In the genomic region with DNA sequence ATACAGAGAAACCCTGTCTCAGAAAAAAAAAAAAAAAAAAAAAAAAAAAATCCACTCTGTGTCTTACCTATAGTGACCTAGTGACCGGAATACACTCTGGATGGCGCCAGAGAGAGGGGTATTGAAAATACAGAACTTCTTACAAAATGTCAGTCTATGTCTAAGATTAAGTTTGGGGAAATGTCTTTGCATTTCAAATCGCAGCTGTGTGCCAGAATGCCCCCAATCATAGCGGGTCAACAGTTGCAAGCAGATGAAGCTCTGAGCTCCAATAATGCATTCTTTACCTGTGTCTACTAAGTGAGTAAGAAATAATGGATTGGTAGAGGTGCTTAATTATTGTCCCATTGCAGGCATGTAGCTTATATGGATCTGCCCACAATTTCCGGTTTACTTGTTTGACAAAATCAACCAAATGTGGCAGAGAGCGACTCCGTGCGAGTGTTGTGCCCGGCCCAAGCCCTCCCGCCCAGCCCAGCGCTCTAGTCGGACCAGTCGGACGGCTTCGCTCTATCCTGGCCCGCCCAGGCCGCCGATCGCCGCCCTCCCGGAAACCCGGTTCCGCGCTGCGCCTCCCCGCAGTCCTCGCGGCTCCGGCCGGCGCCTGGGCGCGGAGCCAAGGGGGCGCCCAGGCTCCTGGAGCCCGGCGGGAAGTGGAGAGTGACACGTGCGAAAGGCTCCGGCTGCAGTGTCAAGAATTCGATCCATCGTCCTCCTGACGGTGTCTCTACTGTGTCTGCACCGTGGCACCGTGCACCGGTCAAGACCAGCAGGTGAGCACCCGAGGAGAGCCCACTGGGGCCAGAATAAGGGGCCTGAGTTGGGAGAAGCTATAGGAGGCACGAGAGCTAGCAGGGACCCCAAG, we compare ENCODE assay signal across 8 mouse cellular contexts. TPM values are rescaled to one million over a fixed set of nuclear protein-coding genes. Genes with fewer than 3 reads are reported as not detected.
A peak's percentile ranks its signal among the peaks of the same experiment; 100 is the strongest.
DNase-seq lines count a peak whose midpoint lies in the region; ATAC-seq and TF ChIP-seq lines count a peak whose summit lies in the region.

TSS of gene Psd4 (plus strand) at position 551 of the 865 bp plus-strand sequence.

- peak; percentile 92 for ATAC-seq in neural tube, embryonic 14.5 days (ENCODE audit: low read depth)

- H3K4me3 ChIP-seq in heart, adult 2 months, result peak within 1 kb of the TSS; percentile 38
- H3K4me3 ChIP-seq in lung, adult 2 months (replicated peaks; ENCODE audit: extremely low read depth, low read depth, low read length), result peak within 1 kb of the TSS; percentile 58
- H3K4me3 ChIP-seq in neural tube, embryonic 14.5 days (ENCODE audit: low read depth, low read length), result peak within 1 kb of the TSS; percentile 38

- H3K4me1 ChIP-seq in heart, adult 2 months (ENCODE audit: control insufficient read depth, insufficient read depth, low read length), result no peaks in the 10 kb centered on the region
- peaks cover 2% of the 10 kb centered on the region; the same call in 1 of the 2 replicates for H3K4me1 ChIP-seq in lung, adult 2 months (ENCODE audit: control insufficient read depth, insufficient read depth, low read length)
- H3K4me1 ChIP-seq in neural tube, embryonic 14.5 days (ENCODE audit: control insufficient read depth, insufficient read depth, low read length), result 0 out of 2 replicates have a peak, but pooled peaks cover 4% of the 10 kb centered on the region

- intact Hi-C loops in heart, adult 2 months (cut with DNase I), result no loop called here

- peak within 1 kb of the TSS; percentile 76 for H3K4me2 ChIP-seq in neural tube, embryonic 14.5 days (ENCODE audit: low read depth, low read length)

- H3K9me3 ChIP-seq in neural tube, embryonic 14.5 days (ENCODE audit: control insufficient read depth, low read length), result no peaks in the 10 kb centered on the region

- 4% methylated on average over 47 of the region's 47 CpGs for WGBS in heart, adult 2 months
- 3% methylated on average over 47 of the region's 47 CpGs for WGBS in lung, adult 2 months
- WGBS in neural tube, embryonic 14.5 days, result 5% methylated on average over 47 of the region's 47 CpGs

- H3K9ac ChIP-seq in heart, adult 2 months (ENCODE audit: low read depth, low read length), result no peak within 1 kb of the TSS
- H3K9ac ChIP-seq in neural tube, embryonic 14.5 days (replicated peaks; ENCODE audit: low read depth, low read length), result peak within 1 kb of the TSS; percentile 47

- peak; percentile 12 for DNase-seq in layer of hippocampus, adult 11-12 months (ENCODE audit: low spot score)
- no peak for DNase-seq in layer of hippocampus, adult 18-20 months (ENCODE audit: low spot score in 2 of 2)
- peak; percentile 27 for DNase-seq in embryo, embryonic 11.5 days (ENCODE audit: low read depth, low spot score)
- peak; percentile 74 to 79 for DNase-seq in heart, adult 2 months
- DNase-seq in kidney, adult 18-20 months, result peak; percentile 75
- peak; percentile 71 for DNase-seq in lung, adult 2 months
- peak; percentile 16 to 36 for DNase-seq in thymus, postnatal 10 days (ENCODE audit: low spot score in 2 of 2)

- no peak for TF ChIP-seq CTCF in heart, adult 2 months (IDR thresholded peaks at IDR 0.05)
- TF ChIP-seq CTCF in lung, adult 2 months (IDR thresholded peaks at IDR 0.05; ENCODE audit: insufficient read depth, low read length), result no peak

- H3K27me3 ChIP-seq in heart, adult 2 months (ENCODE audit: control insufficient read depth, insufficient read depth, low read length), result no peaks in the 10 kb centered on the region
- no peaks in the 10 kb centered on the region for H3K27me3 ChIP-seq in neural tube, embryonic 14.5 days (ENCODE audit: control insufficient read depth, insufficient read depth, low read length)

- no peak for TF ChIP-seq POLR2A in heart, adult 2 months (IDR thresholded peaks at IDR 0.05; ENCODE audit: insufficient read depth, low read depth, low read length)
- no peak for TF ChIP-seq POLR2A in lung, adult 2 months (IDR thresholded peaks at IDR 0.05; ENCODE audit: borderline replicate concordance, extremely low read depth, low read depth, low read length)

- H3K79me2 ChIP-seq in heart, adult 2 months (replicated peaks; ENCODE audit: control insufficient read depth, insufficient read depth, low read length), result no peaks in the 10 kb centered on the region

- no peaks in the 10 kb centered on the region for H3K36me3 ChIP-seq in heart, adult 2 months (ENCODE audit: control insufficient read depth, insufficient read depth, low read length)
- no peaks in the 10 kb centered on the region for H3K36me3 ChIP-seq in neural tube, embryonic 14.5 days (ENCODE audit: control insufficient read depth, insufficient read depth, low read length)

- H3K27ac ChIP-seq in heart, adult 2 months, result no peak within 1 kb of the TSS
- no peak within 1 kb of the TSS for H3K27ac ChIP-seq in neural tube, embryonic 14.5 days (ENCODE audit: low read depth, low read length)

- no peak for TF ChIP-seq EP300 in heart, adult 2 months (IDR thresholded peaks at IDR 0.05; ENCODE audit: insufficient read depth, low read depth, low read length)

RNA-seq across cellular contexts. Expression of gene Psd4, which starts in this region (rescaled TPM):
- 1 to 10 TPM in 1 of 2 experiments, under 1 TPM in 1; 0.81 to 1.0 TPM for total RNA-seq in layer of hippocampus, adult 18-20 months (2021)
- total RNA-seq in heart, adult 2 months (2021), result 1 to 10 TPM; 1.3 to 1.5 TPM
- polyA plus RNA-seq in heart, adult 2 months (2012; rRNA removed), result 0.85 and 1.4 TPM in 2 replicates
- 7.8 and 12.3 TPM in 2 replicates for polyA plus RNA-seq in lung, adult 2 months (2012; rRNA removed)
- polyA plus RNA-seq in neural tube, embryonic 14.5 days (2014; fragmentation: Nextera tagmentation; extraction: Ambion mirVana), result 0.52 and 1.4 TPM in 2 replicates

Comparison
In these comparisons a context has a peak if more than half of its experiments do, and no peak if none do; other contexts are left out.
1. DNase-seq: peak in layer of hippocampus, adult 11-12 months (single experiment), embryo, embryonic 11.5 days (single experiment), heart, adult 2 months (2 of 2), kidney, adult 18-20 months (single experiment), lung, adult 2 months (single experiment) and thymus, postnatal 10 days (2 of 2); none in layer of hippocampus, adult 18-20 months (0 of 2).
2. Peak in every context shown above with its lines, with median percentiles within 50 percentile points of each other: H3K4me3 ChIP-seq.